Mouse (Mus musculus): ENCODE data around the gene Apobr. TPM values are rescaled to one million over a fixed set of nuclear protein-coding genes. Genes with fewer than 3 reads are reported as not detected.

Gene Apobr
- polyA plus RNA-seq, 1 experiment from 2014 or later, result 0.77 TPM

DNA sequence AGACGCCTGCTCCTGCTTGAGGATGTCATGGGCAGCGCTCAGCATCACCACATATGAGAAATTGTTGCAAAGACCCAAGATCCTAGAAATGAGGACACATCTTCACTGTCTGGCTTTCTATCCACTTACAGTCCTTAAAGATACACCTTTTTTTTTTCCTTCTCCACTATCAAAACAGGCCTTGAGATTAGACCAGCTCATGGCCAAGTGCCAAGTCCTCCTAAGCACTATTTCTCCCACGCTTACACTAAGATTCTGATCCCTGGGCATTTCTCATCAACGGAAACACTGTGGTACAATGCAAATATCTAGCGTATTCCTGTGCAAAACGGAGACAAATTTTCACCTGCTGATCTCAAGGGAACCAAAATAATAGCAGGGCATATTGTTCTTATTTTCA is 3.1 kb upstream of the Apobr start:
- Histone ChIP-seq H3K4me2 (no peak overlapping the region), H3K4me3 (no peak overlapping the region), H3K4me1 (peaks cover 21% of the 10 kb centered on the region), H3K27me3 (replicated peaks) (peaks cover 17% of the 10 kb centered on the region), H3K9me3 (replicated peaks) (no peaks in the 10 kb centered on the region), H3K9ac (no peak overlapping the region), H3K27ac (no peak overlapping the region), H3K36me3 (0 out of 2 replicates have a peak, but pooled peaks cover 5% of the 10 kb centered on the region)
- WGBS (ENCODE audit: insufficient replicate concordance), result 81% methylated on average over 6 of the region's 6 CpGs
- ATAC-seq, result no peak

DNA sequence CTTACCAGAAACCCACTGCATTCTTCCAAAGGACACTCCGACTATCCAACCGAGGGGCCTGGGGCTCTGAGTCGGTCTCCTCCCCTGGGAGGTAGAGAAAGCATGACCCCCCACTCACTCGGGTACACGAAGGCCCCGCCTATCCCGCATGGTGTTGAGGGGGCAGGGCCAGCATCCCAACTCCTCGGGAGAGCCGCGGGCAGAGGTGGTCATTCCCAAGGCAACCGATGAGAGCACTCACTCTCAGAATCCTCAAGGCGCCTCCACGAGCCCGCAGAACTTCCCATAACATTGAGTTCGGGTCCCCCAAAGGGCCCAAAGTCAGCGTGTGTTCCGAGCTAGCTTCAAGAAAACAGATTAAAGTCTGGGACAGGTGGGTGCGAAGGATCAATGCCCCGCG is 2.0 kb upstream of the Apobr start:
- H3K4me3 ChIP-seq, result peak overlapping the region; percentile 66
- peaks cover 17% of the 10 kb centered on the region for H3K27me3 ChIP-seq (replicated peaks)
- H3K4me2 ChIP-seq, result peak overlapping the region; percentile 87
- H3K9me3 ChIP-seq (replicated peaks), result no peaks in the 10 kb centered on the region
- peak overlapping the region; percentile 71 for H3K9ac ChIP-seq
- WGBS (ENCODE audit: insufficient replicate concordance), result 6% methylated on average over 20 of the region's 20 CpGs
- H3K27ac ChIP-seq, result peak overlapping the region; percentile 76; the same call in 1 of the 2 replicates
- 0 out of 2 replicates have a peak, but pooled peaks cover 5% of the 10 kb centered on the region for H3K36me3 ChIP-seq
- H3K4me1 ChIP-seq, result peaks cover 21% of the 10 kb centered on the region
- peak; percentile 53 for ATAC-seq

DNA sequence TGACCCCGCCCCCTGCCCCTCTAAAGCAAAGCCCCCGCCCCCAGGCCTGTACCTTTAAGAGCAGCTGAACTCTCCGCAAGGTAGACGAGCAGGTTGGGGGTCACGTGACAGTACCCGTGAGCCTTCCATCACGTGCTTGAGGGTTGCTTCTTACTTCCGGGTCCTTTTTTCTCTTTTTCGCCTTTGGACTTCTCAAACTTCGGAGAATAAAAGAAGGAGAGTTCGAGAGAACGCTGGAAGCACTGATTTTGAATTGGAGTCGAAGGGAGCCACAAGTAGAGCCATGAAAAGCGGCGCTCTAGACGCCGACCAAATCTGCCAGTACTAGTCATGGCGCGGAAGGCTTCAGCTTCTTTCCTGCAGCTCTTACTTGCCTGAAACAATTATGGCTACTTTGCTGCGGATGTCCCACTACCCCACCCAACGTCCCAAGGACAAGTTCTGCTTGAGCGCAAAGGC is 1.5 kb upstream of the Apobr start:
- under 1% methylated on average over 22 of the region's 22 CpGs for WGBS (ENCODE audit: insufficient replicate concordance)
- peak; percentile 79 for ATAC-seq
- Histone ChIP-seq H3K27ac (peak overlapping the region; percentile 76), H3K27me3 (replicated peaks) (peaks cover 17% of the 10 kb centered on the region), H3K36me3 (0 out of 2 replicates have a peak, but pooled peaks cover 5% of the 10 kb centered on the region), H3K9ac (peak overlapping the region; percentile 71), H3K4me1 (peaks cover 21% of the 10 kb centered on the region), H3K4me3 (peak overlapping the region; percentile 66), H3K9me3 (replicated peaks) (no peaks in the 10 kb centered on the region), H3K4me2 (peak overlapping the region; percentile 87)

DNA sequence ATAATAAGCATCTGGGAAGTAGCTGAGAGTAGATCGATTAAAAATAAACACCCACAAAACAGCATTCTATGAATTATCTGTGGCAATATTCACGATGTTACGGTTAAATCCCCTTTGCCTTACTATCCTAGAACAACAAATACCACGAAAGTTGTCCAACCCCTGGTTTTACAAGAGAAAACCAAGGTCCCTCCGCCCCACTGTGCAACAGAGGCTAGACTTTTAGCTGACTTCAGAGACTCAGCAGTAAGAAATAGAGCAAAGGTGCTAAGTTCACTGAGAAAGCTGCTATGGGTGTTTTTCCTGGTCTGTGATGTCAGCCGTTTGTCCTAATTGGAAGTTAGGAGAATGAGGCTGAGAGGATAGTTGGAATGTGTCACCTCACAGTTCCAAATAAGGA is 981 bp upstream of the Apobr start:
- peak overlapping the region; percentile 66 for H3K4me3 ChIP-seq
- peak overlapping the region; percentile 87 for H3K4me2 ChIP-seq
- peaks cover 17% of the 10 kb centered on the region for H3K27me3 ChIP-seq (replicated peaks)
- peak overlapping the region; percentile 76 for H3K27ac ChIP-seq
- ATAC-seq, result no peak
- peak overlapping the region; percentile 71; the same call in 1 of the 2 replicates for H3K9ac ChIP-seq
- H3K4me1 ChIP-seq, result peaks cover 21% of the 10 kb centered on the region
- no peaks in the 10 kb centered on the region for H3K9me3 ChIP-seq (replicated peaks)
- H3K36me3 ChIP-seq, result 0 out of 2 replicates have a peak, but pooled peaks cover 3% of the 10 kb centered on the region
- 42% methylated on average over 6 of the region's 6 CpGs for WGBS (ENCODE audit: insufficient replicate concordance)

DNA sequence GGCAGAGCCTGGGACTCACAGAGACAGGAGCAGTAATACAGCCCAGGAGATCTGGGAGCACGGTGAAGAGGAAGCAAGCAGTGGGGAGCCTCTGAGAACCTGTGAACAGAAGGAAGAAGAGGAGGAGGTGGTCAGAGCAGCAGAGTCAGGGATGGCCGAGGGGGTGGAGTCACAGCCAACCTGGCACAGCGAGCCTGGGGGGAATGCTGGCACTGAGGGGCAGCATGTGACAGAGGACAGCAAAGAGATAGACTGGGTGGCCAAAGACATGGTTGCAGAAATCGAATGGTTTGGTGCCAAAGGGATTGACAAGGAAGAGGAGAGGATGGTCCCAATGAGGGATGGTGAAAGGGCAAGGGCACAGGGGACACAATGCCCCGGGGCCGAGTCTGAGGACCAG is 975 bp downstream of the Apobr start, which contains the start of gene Cln3:
Gene Cln3, minus strand, starts transcription at position 101 of the 400 bp plus-strand sequence.
- H3K4me3 ChIP-seq, result no peak within 1 kb of the TSS

DNA sequence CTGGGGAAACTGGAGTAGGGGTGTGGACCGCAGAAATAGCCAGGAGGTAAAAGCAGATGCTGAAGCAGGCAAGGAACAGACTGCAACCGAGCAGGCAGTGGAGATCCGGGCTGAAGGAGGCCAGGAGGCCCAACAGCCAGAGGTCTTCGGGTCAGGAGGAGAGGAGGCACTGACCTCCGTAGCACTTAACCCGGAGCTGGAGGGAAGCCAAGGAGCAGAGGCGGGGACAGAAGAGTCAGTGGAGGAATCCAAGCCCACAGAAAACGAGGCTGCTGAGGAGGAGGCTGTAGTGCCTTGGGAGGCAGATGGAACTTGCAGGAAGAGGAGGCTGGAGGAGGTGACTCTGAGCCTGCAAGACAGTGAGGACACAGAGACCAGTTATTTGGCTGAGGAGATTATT is 2.1 kb downstream of the Apobr start:
- H3K9ac ChIP-seq, result no peak overlapping the region
- H3K9me3 ChIP-seq (replicated peaks), result no peaks in the 10 kb centered on the region
- 63% methylated on average over 8 of the region's 8 CpGs for WGBS (ENCODE audit: insufficient replicate concordance)
- no peak overlapping the region for H3K4me2 ChIP-seq
- H3K4me3 ChIP-seq, result no peak overlapping the region
- ATAC-seq, result no peak
- H3K4me1 ChIP-seq, result peaks cover 21% of the 10 kb centered on the region
- no peaks in the 10 kb centered on the region for H3K36me3 ChIP-seq
- H3K27ac ChIP-seq, result no peak overlapping the region
- peaks cover 20% of the 10 kb centered on the region for H3K27me3 ChIP-seq (replicated peaks)

More for the DNA sequence above, 975 bp downstream of the Apobr start, which contains the start of gene Cln3:
- no peak for ATAC-seq
- H3K4me2 ChIP-seq, result 0 out of 2 replicates have a peak within 1 kb of the TSS, but pooled peaks have one; percentile 87
- H3K9ac ChIP-seq, result no peak within 1 kb of the TSS
- H3K36me3 ChIP-seq, result no peaks in the 10 kb centered on the region
- WGBS (ENCODE audit: insufficient replicate concordance), result 58% methylated on average over 6 of the region's 6 CpGs
- peaks cover 21% of the 10 kb centered on the region for H3K4me1 ChIP-seq
- H3K27ac ChIP-seq, result no peak within 1 kb of the TSS
- H3K9me3 ChIP-seq (replicated peaks), result no peaks in the 10 kb centered on the region
- H3K27me3 ChIP-seq (replicated peaks), result peaks cover 17% of the 10 kb centered on the region

DNA sequence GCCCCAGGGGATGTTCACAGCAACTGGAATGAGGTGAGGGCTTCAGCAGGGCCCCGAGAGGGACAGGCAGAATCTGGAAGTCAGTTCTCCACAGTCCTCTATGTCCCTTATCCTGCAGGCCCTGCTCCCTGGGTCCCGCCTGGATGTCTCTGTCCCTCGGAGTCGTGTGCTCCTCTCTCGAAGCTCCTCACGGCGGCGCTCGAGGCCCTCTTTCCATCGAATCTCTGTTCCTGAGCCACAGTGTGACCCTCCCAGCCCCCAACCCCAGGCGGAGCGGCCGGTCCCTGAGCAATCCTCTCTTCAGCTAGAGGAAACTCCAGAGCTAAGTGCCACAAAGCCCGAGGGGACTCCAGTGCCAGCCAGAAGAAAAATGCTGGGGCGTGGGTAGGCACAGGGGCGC is 3.0 kb downstream of the Apobr start:
- no peak for ATAC-seq
- H3K9ac ChIP-seq, result no peak overlapping the region
- no peak overlapping the region for H3K4me3 ChIP-seq
- H3K27ac ChIP-seq, result no peak overlapping the region
- peak overlapping the region; percentile 15; the same call in 1 of the 2 replicates for H3K4me2 ChIP-seq
- peaks cover 13% of the 10 kb centered on the region for H3K4me1 ChIP-seq
- no peaks in the 10 kb centered on the region for H3K9me3 ChIP-seq (replicated peaks)
- no peaks in the 10 kb centered on the region for H3K36me3 ChIP-seq
- H3K27me3 ChIP-seq (replicated peaks), result peaks cover 30% of the 10 kb centered on the region
- 14% methylated on average over 16 of the region's 16 CpGs for WGBS (ENCODE audit: insufficient replicate concordance)

DNA sequence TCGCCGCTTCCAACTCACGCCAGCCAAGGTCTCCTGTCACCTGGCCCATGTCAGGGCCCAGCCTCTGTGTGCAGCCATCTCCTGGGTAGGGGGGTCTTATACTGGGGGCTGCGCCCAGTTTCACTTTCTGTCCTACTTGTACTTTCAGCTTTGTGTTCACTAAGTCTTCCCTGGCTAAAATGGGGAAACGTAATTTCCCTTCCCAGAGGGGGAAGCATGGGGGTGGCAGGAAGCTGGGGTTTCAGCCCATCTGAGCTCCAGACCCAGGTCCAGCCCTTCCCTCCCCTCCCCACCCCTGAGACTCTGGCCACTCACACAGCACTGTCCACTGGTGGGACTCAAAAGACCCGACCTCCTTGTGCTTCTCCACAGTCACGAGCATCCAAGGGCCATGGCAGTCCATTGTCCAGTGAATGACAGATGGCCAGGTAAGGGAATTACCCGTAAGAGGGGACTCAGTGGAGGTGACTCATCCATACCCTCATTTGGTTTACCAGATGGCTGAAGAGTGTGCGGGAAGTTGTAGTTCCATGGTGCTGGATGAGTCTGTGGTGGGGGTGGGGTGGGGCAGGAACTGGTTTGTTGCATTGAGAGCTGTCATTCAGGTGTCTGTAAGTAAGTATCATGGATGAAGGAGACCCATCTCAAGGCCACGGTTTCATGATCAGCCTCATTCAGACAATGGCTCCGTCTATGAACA is 10.3 kb downstream of the Apobr start, which contains the start of gene Il27:
Gene Il27, minus strand, starts transcription at position 80 of the 700 bp plus-strand sequence.
- peaks cover 30% of the 10 kb centered on the region for H3K27me3 ChIP-seq (replicated peaks)
- WGBS (ENCODE audit: insufficient replicate concordance), result 60% methylated on average over 11 of the region's 11 CpGs
- no peak within 1 kb of the TSS for H3K9ac ChIP-seq
- no peaks in the 10 kb centered on the region for H3K36me3 ChIP-seq
- no peak for ATAC-seq
- H3K4me2 ChIP-seq, result no peak within 1 kb of the TSS
- no peak within 1 kb of the TSS for H3K27ac ChIP-seq
- H3K9me3 ChIP-seq (replicated peaks), result no peaks in the 10 kb centered on the region
- no peak within 1 kb of the TSS for H3K4me3 ChIP-seq
- peaks cover 9% of the 10 kb centered on the region; the same call in 1 of the 2 replicates for H3K4me1 ChIP-seq

DNA sequence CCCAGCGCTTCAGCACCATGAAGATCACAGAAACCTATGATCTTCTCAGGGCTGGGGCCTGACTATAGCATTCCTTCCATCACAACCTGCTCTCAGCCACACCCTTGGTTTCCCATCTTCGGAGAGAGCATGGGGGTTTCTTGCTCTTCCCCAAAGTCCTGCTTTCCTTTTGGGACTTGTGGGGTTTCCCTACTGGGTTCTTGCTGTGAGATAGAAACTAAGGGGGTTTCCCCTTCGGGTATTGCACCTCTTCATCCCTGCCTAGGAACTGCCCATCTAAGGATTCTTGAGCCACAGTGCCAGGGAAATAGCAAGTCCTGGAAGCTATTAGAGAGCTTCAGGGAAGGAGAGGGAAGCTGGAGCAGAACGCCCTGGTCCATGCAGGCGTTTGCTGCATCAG is 11.1 kb downstream of the Apobr start:
- WGBS (ENCODE audit: insufficient replicate concordance), result 64% methylated on average over 5 of the region's 5 CpGs
- peaks cover 9% of the 10 kb centered on the region; the same call in 1 of the 2 replicates for H3K4me1 ChIP-seq

DNA sequence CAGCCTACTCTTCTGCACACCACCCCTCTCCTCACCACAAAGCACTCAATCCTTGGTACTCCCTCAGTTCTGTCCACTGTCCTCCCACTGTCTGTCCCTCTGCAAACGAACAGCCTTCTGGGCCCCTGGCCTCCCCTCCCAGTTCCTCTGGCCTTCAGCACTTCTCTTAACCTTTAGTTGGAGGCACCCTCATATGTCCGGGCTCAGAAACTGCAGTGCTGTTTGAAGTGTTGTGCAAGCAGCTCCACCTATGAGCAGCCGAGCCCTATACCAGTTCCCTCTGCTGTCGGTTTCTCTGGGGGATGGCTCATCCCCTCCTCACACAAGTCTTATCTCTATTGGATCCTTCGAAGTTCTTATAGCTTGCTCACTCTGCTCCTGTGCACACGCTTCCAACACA is 11.7 kb downstream of the Apobr start:
- Histone ChIP-seq H3K36me3 (no peaks in the 10 kb centered on the region), H3K9ac (no peak overlapping the region), H3K9me3 (replicated peaks) (no peaks in the 10 kb centered on the region), H3K4me2 (no peak overlapping the region), H3K27me3 (replicated peaks) (peaks cover 30% of the 10 kb centered on the region), H3K4me3 (no peak overlapping the region), H3K27ac (no peak overlapping the region), H3K4me1 (peaks cover 9% of the 10 kb centered on the region; the same call in 1 of the 2 replicates)
- WGBS (ENCODE audit: insufficient replicate concordance), result 25% methylated on average over 6 of the region's 6 CpGs
- 0 out of 2 replicates have a peak, but pooled peaks have one; percentile 18 for ATAC-seq

More for the DNA sequence above, 11.1 kb downstream of the Apobr start:
- Histone ChIP-seq H3K36me3 (no peaks in the 10 kb centered on the region), H3K9me3 (replicated peaks) (no peaks in the 10 kb centered on the region), H3K27me3 (replicated peaks) (peaks cover 30% of the 10 kb centered on the region), H3K27ac (no peak overlapping the region), H3K9ac (no peak overlapping the region), H3K4me2 (no peak overlapping the region), H3K4me3 (no peak overlapping the region)
- no peak for ATAC-seq

DNA sequence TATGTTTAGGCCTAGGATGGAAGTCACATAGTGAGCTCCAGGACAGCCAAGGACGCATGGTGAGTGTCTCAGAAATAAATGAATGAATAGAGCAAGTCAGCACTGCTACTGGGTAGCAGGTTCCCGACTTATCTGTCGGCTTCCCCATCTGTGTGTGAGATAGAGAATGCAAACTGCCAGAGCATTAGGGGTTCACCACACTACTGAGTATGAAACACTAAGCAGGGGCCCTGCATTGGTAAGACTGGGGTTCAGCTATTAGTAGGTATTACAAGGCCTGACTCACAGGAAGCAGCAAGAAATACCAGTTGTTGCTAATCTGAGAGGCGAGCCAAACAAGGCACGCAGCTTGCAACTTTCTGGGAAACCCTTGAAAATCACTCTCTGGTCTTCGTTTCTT is 14.2 kb downstream of the Apobr start:
- H3K27me3 ChIP-seq (replicated peaks), result peaks cover 15% of the 10 kb centered on the region; the same call in 1 of the 2 replicates
- no peaks in the 10 kb centered on the region for H3K36me3 ChIP-seq
- H3K4me1 ChIP-seq, result peaks cover 9% of the 10 kb centered on the region
- no peak overlapping the region for H3K4me2 ChIP-seq
- no peak for ATAC-seq
- H3K27ac ChIP-seq, result no peak overlapping the region
- H3K9ac ChIP-seq, result no peak overlapping the region
- H3K9me3 ChIP-seq (replicated peaks), result no peaks in the 10 kb centered on the region
- H3K4me3 ChIP-seq, result no peak overlapping the region
- WGBS (ENCODE audit: insufficient replicate concordance), result 56% methylated on average over 6 of the region's 6 CpGs

DNA sequence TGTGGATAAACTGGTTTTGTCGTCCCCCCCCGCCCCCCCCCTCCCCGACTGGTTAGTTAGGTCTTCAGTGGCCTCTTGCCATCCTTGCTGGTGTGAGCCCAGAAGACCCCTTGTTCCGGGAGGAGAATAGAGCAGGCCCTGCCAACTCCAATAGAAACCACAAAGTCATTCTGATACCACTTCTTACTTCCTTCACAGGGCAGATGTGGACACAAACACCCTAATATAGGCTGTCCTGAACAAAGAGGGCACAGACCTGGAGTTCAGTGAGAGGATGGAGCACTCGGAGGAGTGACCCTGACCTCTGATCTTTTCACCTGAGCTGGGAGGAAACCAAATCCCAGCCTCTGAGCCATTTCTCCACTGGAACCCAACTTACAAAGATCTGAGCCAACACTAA is 17.2 kb downstream of the Apobr start:
- H3K9me3 ChIP-seq (replicated peaks), result no peaks in the 10 kb centered on the region
- no peak overlapping the region for H3K4me2 ChIP-seq
- H3K27me3 ChIP-seq (replicated peaks), result 0 out of 2 replicates have a peak, but pooled peaks cover 4% of the 10 kb centered on the region
- H3K4me1 ChIP-seq, result no peaks in the 10 kb centered on the region; the same call in 1 of the 2 replicates
- H3K27ac ChIP-seq, result no peak overlapping the region
- no peak overlapping the region for H3K4me3 ChIP-seq
- 27% methylated on average over 5 of the region's 5 CpGs for WGBS (ENCODE audit: insufficient replicate concordance)
- H3K36me3 ChIP-seq, result no peaks in the 10 kb centered on the region
- H3K9ac ChIP-seq, result no peak overlapping the region
- no peak for ATAC-seq

Measured in liver, embryonic 12.5 days (tissue).